Mouse (Mus musculus): Measurements from ENCODE around the gene Notum.

Gene Notum

GRCm38 (mm10) chr11:120617519-120618112, 43.4 kb downstream of the Notum start, which contains the start of gene Pcyt2:
Gene Pcyt2 (minus strand): TSS chr11:120617936.
- peak; percentile 96 for DNase-seq (ENCODE audit: low read depth)

- DNase-seq (ENCODE audit: low read depth), result peak; percentile 29
Observed at GRCm38 (mm10) chr11:120616617-120617294, 44.2 kb downstream of the Notum start.

- DNase-seq (ENCODE audit: low read depth), result no peak
Observed at GRCm38 (mm10) chr11:120615606-120616203, 45.3 kb downstream of the Notum start.

DNA sequence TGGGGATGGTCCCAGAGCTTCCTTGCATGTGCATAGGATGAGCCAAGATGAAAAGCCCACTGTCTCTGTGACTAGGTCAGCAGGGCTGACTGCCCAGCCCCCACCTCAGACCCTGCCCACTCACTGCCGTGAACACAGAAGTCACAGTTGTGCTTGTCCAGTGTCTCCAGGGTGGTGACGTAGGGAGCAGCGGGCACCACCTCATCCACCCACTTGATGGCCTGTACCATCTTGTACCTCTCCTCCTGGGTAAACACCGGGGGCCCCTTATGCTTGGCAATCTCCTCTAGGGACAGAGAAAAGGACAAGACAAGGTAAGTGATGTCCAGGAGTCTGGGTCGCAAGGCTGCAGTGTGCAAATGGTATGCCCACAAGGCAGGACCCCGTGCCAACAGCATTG, 45.8 kb downstream of the Notum start:
- DNase-seq (ENCODE audit: low read depth), result no peak

- no peak for DNase-seq (ENCODE audit: low read depth)
Observed at GRCm38 (mm10) chr11:120613976-120614375, 47.0 kb downstream of the Notum start.

DNA sequence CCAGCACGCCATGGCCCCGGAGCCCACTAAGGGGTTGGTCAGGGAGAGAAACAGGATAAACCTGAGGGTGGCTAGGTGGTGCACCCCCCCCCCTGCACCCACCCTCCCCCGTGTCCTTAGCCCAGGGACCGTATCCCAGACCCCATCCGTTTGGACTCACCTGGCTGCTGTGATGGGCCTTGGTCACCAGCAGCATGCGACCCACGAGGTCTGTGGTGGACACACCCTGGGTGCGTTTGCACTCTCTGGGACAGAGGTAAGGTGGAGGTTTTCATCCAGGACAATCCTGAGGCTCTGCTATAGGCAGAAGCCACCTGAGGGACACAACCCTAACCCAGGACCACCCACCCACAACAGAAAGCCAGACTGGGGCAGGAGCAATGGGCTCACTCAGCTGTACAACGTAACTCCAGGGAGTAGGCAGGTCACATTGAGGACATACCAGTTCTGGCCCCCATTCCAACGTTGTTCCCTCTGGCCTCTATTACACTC, 47.4 kb downstream of the Notum start:
- no peak for DNase-seq (ENCODE audit: low read depth)

DNA sequence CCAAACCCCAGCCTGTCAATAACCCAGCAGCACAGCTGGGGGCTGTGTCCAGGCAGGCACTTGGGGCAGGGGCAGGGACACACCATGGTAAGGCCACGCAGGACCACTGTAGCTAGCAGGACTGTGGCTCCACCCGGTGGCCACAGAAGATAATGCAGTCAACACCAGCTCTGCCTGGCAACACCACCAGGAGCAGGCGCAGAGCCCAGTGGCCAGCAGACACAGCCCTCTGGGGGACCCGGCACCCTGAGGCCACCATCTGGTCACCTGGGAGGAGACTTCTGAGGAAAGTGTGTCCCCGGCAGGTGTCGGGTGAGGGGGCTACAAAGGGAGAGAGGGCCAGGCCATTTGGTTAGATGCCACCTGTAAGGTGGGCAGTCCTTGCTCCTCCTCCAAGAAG, 48.2 kb downstream of the Notum start:
- DNase-seq (ENCODE audit: low read depth), result peak; percentile 86

GRCm38 (mm10) chr11:120610477-120611046, 50.4 kb downstream of the Notum start:
- no peak for DNase-seq (ENCODE audit: low read depth)

DNA sequence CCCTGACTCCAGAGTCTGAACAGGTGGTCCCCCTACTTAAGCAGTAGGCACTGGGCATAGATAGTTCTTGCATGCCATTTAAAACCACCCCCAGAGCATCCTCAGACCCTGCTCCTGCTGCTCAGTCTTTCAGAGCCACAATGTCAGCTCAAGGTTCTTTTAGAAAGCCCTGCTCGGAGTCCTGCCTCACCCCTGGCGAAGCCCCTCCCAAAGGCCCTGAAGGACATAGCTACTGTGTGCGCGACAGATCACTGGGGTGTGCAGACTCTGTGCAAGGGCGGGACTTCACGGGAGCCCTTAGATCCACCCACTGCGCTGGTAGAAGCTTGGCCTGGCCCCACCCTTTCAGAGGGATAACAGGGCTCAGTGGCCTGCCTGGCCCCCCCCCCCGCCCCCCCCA, 51.7 kb downstream of the Notum start:
- DNase-seq (ENCODE audit: low read depth), result no peak

DNA sequence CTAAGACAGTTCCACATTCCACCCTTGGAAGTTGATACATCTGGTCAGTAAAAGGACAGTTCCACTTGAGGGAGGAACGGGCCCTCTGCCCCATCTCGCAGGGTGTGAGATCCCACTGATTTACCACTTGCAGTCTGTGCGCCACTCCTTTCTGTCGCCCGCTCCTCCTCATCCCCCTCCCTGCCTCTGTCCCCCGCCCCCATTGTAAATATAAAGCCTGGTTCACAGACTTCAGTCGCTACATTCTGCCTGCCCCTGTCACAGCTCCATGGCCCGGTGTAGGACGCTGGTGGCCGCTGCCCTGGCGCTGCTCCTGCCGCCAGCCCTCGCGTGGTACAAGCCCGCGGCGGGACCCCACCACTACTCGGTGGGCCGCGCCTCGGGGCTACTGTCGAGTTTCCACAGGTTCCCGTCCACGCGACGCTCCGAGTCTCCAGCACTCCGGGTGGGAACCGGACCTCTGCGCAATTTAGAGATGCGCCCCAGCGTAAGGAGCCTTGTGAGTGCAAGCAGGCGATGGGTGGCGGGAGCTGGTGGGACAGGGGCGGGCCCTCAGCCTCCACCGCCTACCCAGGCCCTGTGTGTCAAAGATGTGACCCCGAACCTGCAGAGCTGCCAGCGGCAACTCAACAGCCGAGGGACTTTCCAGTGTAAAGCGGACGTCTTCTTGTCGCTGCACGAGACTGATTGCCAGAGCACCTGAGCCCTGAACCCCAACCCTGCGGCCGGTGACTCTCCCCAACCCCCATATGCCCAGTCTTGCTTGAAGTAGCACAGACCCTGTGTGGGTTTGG, 52.5 kb downstream of the Notum start, which contains the start of gene Npb:
Gene Npb (plus strand): TSS at position 237 of the 794 bp plus-strand sequence.
- no peak for DNase-seq (ENCODE audit: low read depth)

DNA sequence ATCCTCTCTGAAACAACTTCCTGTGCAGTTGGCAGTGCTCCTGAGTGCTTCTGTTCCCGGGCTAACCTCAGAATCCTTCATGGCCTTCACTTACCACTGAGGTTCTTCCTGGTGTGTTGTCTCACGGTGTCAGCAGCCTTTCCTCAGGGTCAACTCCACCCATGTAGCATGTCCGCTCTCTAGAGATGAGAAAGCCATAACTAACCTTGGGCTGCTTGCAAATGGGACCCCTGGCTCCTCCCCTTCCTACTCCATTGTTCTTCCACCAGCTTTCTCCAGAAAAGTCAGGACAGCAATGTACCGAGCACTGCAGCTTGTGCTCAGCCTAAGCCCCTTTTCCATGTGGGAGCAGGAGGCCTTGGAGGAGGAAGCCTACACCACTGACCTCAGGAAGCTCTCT, 54.2 kb downstream of the Notum start:
- DNase-seq (ENCODE audit: low read depth), result no peak

DNA sequence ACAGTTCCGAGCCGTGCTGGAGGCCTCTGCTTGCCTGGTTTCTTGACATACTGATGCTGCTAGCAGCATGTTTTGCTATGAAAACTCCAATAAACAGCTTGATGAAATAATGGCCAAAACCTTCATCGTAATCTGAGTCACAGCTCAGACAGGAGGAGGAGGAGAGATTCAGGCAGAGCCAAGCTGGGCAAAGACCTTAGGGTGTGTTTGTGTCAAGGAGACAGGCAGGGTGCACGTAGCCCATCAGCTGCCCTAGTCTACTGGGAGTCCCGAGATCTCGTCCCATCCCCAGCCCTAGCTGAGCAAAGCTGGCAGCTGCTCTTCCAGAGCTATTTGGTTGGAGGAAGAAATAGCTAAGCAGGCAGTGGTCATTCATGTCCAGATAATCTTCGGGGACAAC, 55.3 kb downstream of the Notum start:
- no peak for DNase-seq (ENCODE audit: low read depth)
